8 mouse cellular contexts compared by ENCODE assay signal in the genomic region with DNA sequence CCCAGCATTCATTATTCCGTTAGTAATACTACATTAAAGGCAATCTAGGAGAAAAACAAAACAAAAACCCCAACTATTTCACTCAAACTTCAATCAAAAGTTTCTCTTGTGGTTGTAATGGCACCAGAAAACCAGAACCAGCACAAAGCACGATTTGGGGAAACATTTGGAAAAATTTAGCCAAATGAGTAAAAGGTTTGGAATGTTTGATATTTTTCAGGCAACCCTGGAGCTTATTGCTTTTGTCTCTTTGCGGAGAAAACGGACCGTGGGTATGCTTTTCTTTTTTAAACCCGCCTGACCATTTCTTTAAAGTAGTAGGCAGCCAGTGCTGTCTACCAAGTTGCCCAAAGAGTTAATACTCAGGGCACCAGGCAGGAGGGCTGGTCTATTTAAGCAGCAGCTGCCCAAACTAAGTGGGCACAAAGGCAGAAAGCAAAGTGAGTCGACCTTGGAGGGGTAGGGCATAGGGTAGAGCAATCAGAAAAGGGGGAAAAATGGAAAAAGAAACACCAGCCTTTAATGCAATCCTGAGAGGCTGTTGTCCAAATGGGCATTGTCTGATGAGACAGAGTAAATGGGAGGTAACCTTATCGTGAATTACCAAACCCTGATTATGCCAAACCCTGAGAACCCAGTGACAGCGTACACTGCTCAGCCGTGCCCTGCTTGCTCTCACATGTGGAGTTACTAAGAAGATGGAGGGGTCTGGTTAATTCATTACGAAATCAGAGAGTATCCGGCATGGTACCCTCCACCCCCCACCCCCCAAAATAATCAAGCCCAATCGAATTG.
DNase-seq lines count a peak whose midpoint lies in the region; ATAC-seq and TF ChIP-seq lines count a peak whose summit lies in the region.

No protein-coding gene starts in this region.

- peak overlapping the region; percentile 66 for H3K4me2 ChIP-seq in kidney, embryonic 15.5 days
- H3K4me2 ChIP-seq in embryonic facial prominence, embryonic 12.5 days (replicated peaks), result peak overlapping the region; percentile 73
- peak overlapping the region; percentile 75 for H3K4me2 ChIP-seq in hindbrain, postnatal 0 days (ENCODE audit: low read depth, low read length)

- no peak for DNase-seq in kidney, postnatal 25 days
- DNase-seq in hindbrain, postnatal 0 days (ENCODE audit: low spot score), result peak; percentile 37
- peak; percentile 29 for DNase-seq in neural tube, embryonic 10.5 days (ENCODE audit: extremely low spot score, low spot score)
- no peak for DNase-seq in left cerebral cortex, postnatal 14 days (ENCODE audit: low spot score in 2 of 2)
- no peak for DNase-seq in right cerebral cortex, postnatal 14 days
- no peak for DNase-seq in layer of hippocampus, adult 9-10 months (ENCODE audit: low spot score)

- peak overlapping the region; percentile 70 for H3K9ac ChIP-seq in kidney, embryonic 15.5 days
- peak overlapping the region; percentile 74 for H3K9ac ChIP-seq in embryonic facial prominence, embryonic 12.5 days
- peak overlapping the region; percentile 60 for H3K9ac ChIP-seq in hindbrain, postnatal 0 days (replicated peaks; ENCODE audit: low read length)

- H3K36me3 ChIP-seq in kidney, embryonic 15.5 days, result no peaks in the 10 kb centered on the region
- H3K36me3 ChIP-seq in embryonic facial prominence, embryonic 12.5 days, result no peaks in the 10 kb centered on the region
- H3K36me3 ChIP-seq in hindbrain, postnatal 0 days (ENCODE audit: insufficient read depth, low read length), result no peaks in the 10 kb centered on the region

- peak overlapping the region; percentile 92 for H3K27ac ChIP-seq in kidney, embryonic 15.5 days
- H3K27ac ChIP-seq in embryonic facial prominence, embryonic 12.5 days, result peak overlapping the region; percentile 90
- peak overlapping the region; percentile 16; the same call in 1 of the 2 replicates for H3K27ac ChIP-seq in hindbrain, postnatal 0 days

- 16% methylated on average over 13 of the region's 13 CpGs for WGBS in kidney, embryonic 15.5 days
- 9% methylated on average over 13 of the region's 13 CpGs for WGBS in embryonic facial prominence, embryonic 12.5 days
- 21% methylated on average over 13 of the region's 13 CpGs for WGBS in hindbrain, postnatal 0 days

- intact Hi-C loops in left cerebral cortex, postnatal 14 days (cut with DNase I), result no loop called here

- H3K4me3 ChIP-seq in kidney, embryonic 15.5 days (replicated peaks), result peak overlapping the region; percentile 69
- peak overlapping the region; percentile 60 for H3K4me3 ChIP-seq in embryonic facial prominence, embryonic 12.5 days
- peak overlapping the region; percentile 52 for H3K4me3 ChIP-seq in hindbrain, postnatal 0 days (ENCODE audit: low read length)

- peaks cover 65% of the 10 kb centered on the region for H3K4me1 ChIP-seq in kidney, embryonic 15.5 days
- peaks cover 47% of the 10 kb centered on the region for H3K4me1 ChIP-seq in embryonic facial prominence, embryonic 12.5 days
- H3K4me1 ChIP-seq in hindbrain, postnatal 0 days (ENCODE audit: insufficient read depth, low read length), result peaks cover 6% of the 10 kb centered on the region

- ATAC-seq in kidney, embryonic 15.5 days (replicated peaks; ENCODE audit: low FRiP score), result no peak
- 0 out of 2 replicates have a peak, but pooled peaks have one; percentile 32 for ATAC-seq in embryonic facial prominence, embryonic 12.5 days (ENCODE audit: insufficient number of reproducible peaks, insufficient read depth, low FRiP score, low TSS enrichment)
- peak; percentile 39; the same call in 1 of the 2 replicates for ATAC-seq in hindbrain, postnatal 0 days

- no peak for TF ChIP-seq CTCF in hindbrain, postnatal 0 days (IDR thresholded peaks at IDR 0.05; ENCODE audit: low read depth)

- no peaks in the 10 kb centered on the region for H3K27me3 ChIP-seq in kidney, embryonic 15.5 days
- H3K27me3 ChIP-seq in embryonic facial prominence, embryonic 12.5 days, result no peaks in the 10 kb centered on the region
- no peaks in the 10 kb centered on the region for H3K27me3 ChIP-seq in hindbrain, postnatal 0 days (ENCODE audit: insufficient read depth, low read length)

- no peaks in the 10 kb centered on the region for H3K9me3 ChIP-seq in kidney, embryonic 15.5 days (replicated peaks)
- no peaks in the 10 kb centered on the region for H3K9me3 ChIP-seq in embryonic facial prominence, embryonic 12.5 days
- no peaks in the 10 kb centered on the region for H3K9me3 ChIP-seq in hindbrain, postnatal 0 days (ENCODE audit: low read length)

Comparison
In these comparisons a context has a peak if more than half of its experiments do, and no peak if none do; other contexts are left out.
1. H3K27ac ChIP-seq: peak in every context shown above with its lines; median percentile 92 in kidney, embryonic 15.5 days; 90 in embryonic facial prominence, embryonic 12.5 days; 16 in hindbrain, postnatal 0 days.
2. DNase-seq: peak in hindbrain, postnatal 0 days (single experiment) and neural tube, embryonic 10.5 days (single experiment); none in kidney, postnatal 25 days (0 of 2), left cerebral cortex, postnatal 14 days (0 of 2), right cerebral cortex, postnatal 14 days (single experiment) and layer of hippocampus, adult 9-10 months (single experiment).
3. Peak in every context shown above with its lines, with median percentiles within 50 percentile points of each other: H3K4me2 ChIP-seq, H3K4me3 ChIP-seq and H3K9ac ChIP-seq.